In the genomic region with DNA sequence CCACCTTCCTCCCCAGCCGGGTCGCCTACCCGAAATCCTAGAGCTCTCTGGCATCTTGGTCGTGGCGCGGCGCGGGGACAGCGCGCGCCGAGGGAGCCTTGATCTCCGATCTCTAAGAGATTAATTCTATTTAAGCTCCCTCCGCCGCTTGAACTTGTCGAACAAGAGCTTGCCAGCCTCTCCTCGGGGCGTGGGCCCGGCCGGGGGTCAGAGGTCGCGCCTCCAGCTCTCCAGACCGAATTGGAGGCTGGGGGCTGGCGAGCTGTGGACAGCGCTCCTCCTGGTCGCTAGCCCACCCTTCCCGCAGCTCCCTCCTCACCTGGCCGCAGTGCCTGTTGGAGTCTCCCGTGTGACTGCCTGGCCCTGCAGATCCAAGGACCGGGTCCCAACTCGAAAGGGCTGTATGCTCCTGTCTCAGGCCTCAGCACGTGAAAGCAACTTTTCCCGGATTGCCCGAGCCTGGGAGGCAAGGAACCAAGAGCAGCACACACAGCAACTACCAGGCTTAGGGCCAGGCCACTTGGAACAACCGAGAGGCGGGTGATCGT, we compare ENCODE assay signal across 9 mouse cellular contexts. TPM values are rescaled to one million over a fixed set of nuclear protein-coding genes. Genes with fewer than 3 reads are reported as not detected.
DNase-seq lines count a peak whose midpoint lies in the region; ATAC-seq lines count a peak whose summit lies in the region.
"Had no signal": no experiment of that assay in that cellular context is flagged by ENCODE, and none has a peak within 500 bp of the region (broad histone marks: within the 10 kb centered on the region; RNA-seq: fewer than 3 reads in every experiment).

No protein-coding gene starts in this region.

- H3K4me1 ChIP-seq in heart, embryonic 11.5 days (ENCODE audit: control insufficient read depth, insufficient read depth, low read length): peaks cover 20% of the 10 kb centered on the region
- peaks cover 38% of the 10 kb centered on the region for H3K4me1 ChIP-seq in limb, embryonic 12.5 days (replicated peaks)

- WGBS in heart, embryonic 11.5 days (ENCODE audit: insufficient replicate concordance): under 1% methylated on average over 37 of the region's 37 CpGs
- WGBS in limb, embryonic 12.5 days: under 1% methylated on average over 37 of the region's 37 CpGs

- peak overlapping the region; percentile 27 for H3K4me3 ChIP-seq in heart, embryonic 11.5 days (ENCODE audit: low read depth, low read length)
- peak overlapping the region; percentile 17; the same call in 1 of the 2 replicates for H3K4me3 ChIP-seq in limb, embryonic 12.5 days (replicated peaks)

- no peaks in the 10 kb centered on the region for H3K36me3 ChIP-seq in heart, embryonic 11.5 days (ENCODE audit: control insufficient read depth, insufficient read depth, low read length)
- no peaks in the 10 kb centered on the region for H3K36me3 ChIP-seq in limb, embryonic 12.5 days

- ATAC-seq in heart, embryonic 11.5 days (replicated peaks; ENCODE audit: insufficient number of reproducible peaks, low FRiP score, low TSS enrichment): no peak
- ATAC-seq in limb, embryonic 12.5 days (ENCODE audit: insufficient number of reproducible peaks, insufficient read depth, low FRiP score, low TSS enrichment, low read depth): no peak

- DNase-seq in heart, adult 11 months: no peak
- DNase-seq in right cerebral cortex, postnatal 4 days: peak; percentile 33
- no peak for DNase-seq in right cerebral cortex, adult 18-20 months
- DNase-seq in adrenal gland, postnatal 14 days: no peak
- DNase-seq in testis, postnatal 14 days (ENCODE audit: low spot score): no peak
- DNase-seq in gastrocnemius, postnatal 10 days: no peak

- no peak overlapping the region for H3K27ac ChIP-seq in heart, embryonic 11.5 days (ENCODE audit: low read depth, low read length)
- no peak overlapping the region for H3K27ac ChIP-seq in limb, embryonic 12.5 days

- H3K4me2 ChIP-seq in heart, embryonic 11.5 days: peak overlapping the region; percentile 59
- peak overlapping the region; percentile 31 for H3K4me2 ChIP-seq in limb, embryonic 12.5 days

- H3K27me3 ChIP-seq in heart, embryonic 11.5 days (ENCODE audit: control insufficient read depth, insufficient read depth, low read length): peaks cover 96% of the 10 kb centered on the region
- H3K27me3 ChIP-seq in limb, embryonic 12.5 days: peaks cover 99% of the 10 kb centered on the region

- no peaks in the 10 kb centered on the region for H3K9me3 ChIP-seq in heart, embryonic 11.5 days (replicated peaks; ENCODE audit: control insufficient read depth, low read length)
- H3K9me3 ChIP-seq in limb, embryonic 12.5 days: peaks cover 4% of the 10 kb centered on the region; the same call in 1 of the 2 replicates

- no peak overlapping the region for H3K9ac ChIP-seq in heart, embryonic 11.5 days (ENCODE audit: low read depth, low read length)
- no peak overlapping the region for H3K9ac ChIP-seq in limb, embryonic 12.5 days (replicated peaks)

RNA-seq across cellular contexts. Expression of a gene that starts 0.9 kb away (rescaled TPM):
- polyA plus RNA-seq in heart, embryonic 11.5 days (2014; fragmentation: Nextera tagmentation; extraction: Ambion mirVana): 27.1 and 28.2 TPM in 2 replicates
- polyA plus RNA-seq in limb, embryonic 12.5 days (2016; fragmentation: Nextera tagmentation; extraction: Ambion mirVana): 9.0 and 9.1 TPM in 2 replicates
- total RNA-seq in adrenal gland, postnatal 14 days (2021): 20.4 and 25.2 TPM in 2 replicates
- total RNA-seq in gastrocnemius, postnatal 10 days (2021): 10 to 100 TPM in 1 of 2 experiments, 1 to 10 TPM in 1; 9.3 to 10.7 TPM

RNA-seq across cellular contexts. Expression of a gene that starts 1.1 kb away (rescaled TPM):
- 0.06 TPM in 1 of 2 replicates, not detected in the other for polyA plus RNA-seq in heart, embryonic 11.5 days (2014; fragmentation: Nextera tagmentation; extraction: Ambion mirVana)
- polyA plus RNA-seq in limb, embryonic 12.5 days (2016; fragmentation: Nextera tagmentation; extraction: Ambion mirVana): not detected in 2 replicates
- total RNA-seq in adrenal gland, postnatal 14 days (2021): not detected in 2 replicates
- total RNA-seq in gastrocnemius, postnatal 10 days (2021): not detected
- polyA plus RNA-seq: large intestine, adult 2 months had no signal
